36 mouse cellular contexts compared by ENCODE assay signal in genomic region chr12:84032854-84033253, GRCm38 (mm10). TPM values are rescaled to one million over a fixed set of nuclear protein-coding genes. Genes with fewer than 3 reads are reported as not detected.
"Had no signal": no experiment of that assay in that cellular context is flagged by ENCODE, and none has a peak within 500 bp of the region (broad histone marks: within the 10 kb centered on the region; RNA-seq: fewer than 3 reads in every experiment).

No protein-coding gene starts in this region.

- H3K9ac ChIP-seq: forebrain, postnatal 0 days; heart, embryonic 13.5 days; heart, embryonic 15.5 days; hindbrain, embryonic 13.5 days; hindbrain, embryonic 15.5 days; limb, embryonic 13.5 days; limb, embryonic 15.5 days had no signal

- H3K27ac ChIP-seq: heart, adult 2 months; heart, embryonic 13.5 days; heart, embryonic 15.5 days; hindbrain, embryonic 13.5 days; hindbrain, embryonic 15.5 days; hindbrain, postnatal 0 days; kidney, postnatal 0 days; limb, embryonic 13.5 days; limb, embryonic 15.5 days had no signal

- H3K9me3 ChIP-seq: heart, embryonic 13.5 days; heart, embryonic 15.5 days; hindbrain, embryonic 13.5 days; hindbrain, embryonic 15.5 days; limb, embryonic 13.5 days; limb, embryonic 15.5 days had no signal

- H3K4me2 ChIP-seq: heart, embryonic 11.5 days; heart, embryonic 13.5 days; heart, embryonic 15.5 days; hindbrain, embryonic 13.5 days; hindbrain, embryonic 15.5 days; limb, embryonic 13.5 days; limb, embryonic 15.5 days had no signal

- ATAC-seq: forebrain, postnatal 0 days; hindbrain, postnatal 0 days had no signal

- H3K4me1 ChIP-seq: hindbrain, embryonic 13.5 days; limb, embryonic 13.5 days; limb, embryonic 15.5 days had no signal

- H3K4me3 ChIP-seq: heart, adult 2 months; heart, embryonic 13.5 days; heart, embryonic 15.5 days; hindbrain, embryonic 13.5 days; hindbrain, embryonic 15.5 days; limb, embryonic 13.5 days; limb, embryonic 15.5 days had no signal

- DNase-seq: forebrain, postnatal 0 days; gastrocnemius, postnatal 14 days; gastrocnemius, postnatal 36 days; heart, adult 11 months; heart, adult 2 months; heart, postnatal 14 days; heart, postnatal 36 days; kidney, postnatal 14 days; layer of hippocampus, adult 9-11 months; layer of hippocampus, postnatal 36 days; left cerebral cortex, postnatal 4 days; lung, adult 18-20 months had no signal

- H3K27me3 ChIP-seq: heart, embryonic 15.5 days; limb, embryonic 15.5 days had no signal

- H3K36me3 ChIP-seq: heart, embryonic 13.5 days; heart, embryonic 15.5 days; hindbrain, embryonic 13.5 days; hindbrain, embryonic 15.5 days; limb, embryonic 13.5 days; limb, embryonic 15.5 days had no signal

RNA-seq across cellular contexts. Expression of gene Gm49366, which starts 5.9 kb away (rescaled TPM):
- total RNA-seq: forebrain, postnatal 0 days; gastrocnemius, adult 18-20 months; gastrocnemius, adult 8-10 months; gastrocnemius, postnatal 14 days; gastrocnemius, postnatal 36 days; heart, adult 2 months; heart, postnatal 14 days; hematopoietic stem cell, adult 5-6 weeks; hindbrain, postnatal 0 days; layer of hippocampus, adult 8-10 months; layer of hippocampus, postnatal 14 days; left cerebral cortex, postnatal 10 days; left cerebral cortex, postnatal 25 days; left cerebral cortex, postnatal 4 days had no signal
- polyA plus RNA-seq: forebrain, postnatal 0 days; gonadal fat pad, adult 2 months; heart, adult 2 months; heart, embryonic 11.5 days; heart, embryonic 13.5 days; heart, embryonic 15.5 days; heart, postnatal 0 days; hindbrain, embryonic 11.5 days; hindbrain, embryonic 13.5 days; hindbrain, embryonic 15.5 days; hindbrain, postnatal 0 days; intestine, embryonic 14.5 days; kidney, adult 2 months; kidney, embryonic 14.5 days; kidney, postnatal 0 days; large intestine, adult 2 months; limb, embryonic 11.5 days; limb, embryonic 13.5 days; limb, embryonic 15.5 days had no signal

RNA-seq across cellular contexts. Expression of gene Acot3, which starts 19.1 kb away (rescaled TPM):
- total RNA-seq: gastrocnemius, adult 18-20 months; gastrocnemius, adult 8-10 months; gastrocnemius, postnatal 14 days; gastrocnemius, postnatal 36 days; hematopoietic stem cell, adult 5-6 weeks had no signal
- polyA plus RNA-seq: gonadal fat pad, adult 2 months; large intestine, adult 2 months; limb, embryonic 15.5 days had no signal

RNA-seq across cellular contexts. Expression of gene Acot5, which starts 36.3 kb away (rescaled TPM):
- total RNA-seq: gastrocnemius, adult 18-20 months; gastrocnemius, postnatal 36 days; heart, adult 2 months; heart, postnatal 36 days; hematopoietic stem cell, adult 5-6 weeks had no signal
- polyA plus RNA-seq: heart, adult 2 months; heart, embryonic 11.5 days; heart, embryonic 13.5 days; heart, embryonic 15.5 days; heart, postnatal 0 days; hindbrain, embryonic 11.5 days; hindbrain, embryonic 13.5 days; intestine, embryonic 14.5 days; kidney, embryonic 14.5 days; kidney, postnatal 0 days; limb, embryonic 11.5 days; limb, embryonic 13.5 days; limb, embryonic 15.5 days had no signal
